Mouse (Mus musculus) left cerebral cortex, adult 9 months (tissue): Measurements from ENCODE around the gene Cyb5d1.
"Not testable (repeated sequence)": the region's sequence is repeated elsewhere in the genome, so short reads cannot be mapped to it uniquely, and the experiment has no call there.

Source experiments
- DNase-seq, 2 experiments: peaks; one replicate each; pipeline ENCODE4 v3.0.0; 2022; ENCODE audit warnings: low spot score in 2 of 2

Gene Cyb5d1

DNA sequence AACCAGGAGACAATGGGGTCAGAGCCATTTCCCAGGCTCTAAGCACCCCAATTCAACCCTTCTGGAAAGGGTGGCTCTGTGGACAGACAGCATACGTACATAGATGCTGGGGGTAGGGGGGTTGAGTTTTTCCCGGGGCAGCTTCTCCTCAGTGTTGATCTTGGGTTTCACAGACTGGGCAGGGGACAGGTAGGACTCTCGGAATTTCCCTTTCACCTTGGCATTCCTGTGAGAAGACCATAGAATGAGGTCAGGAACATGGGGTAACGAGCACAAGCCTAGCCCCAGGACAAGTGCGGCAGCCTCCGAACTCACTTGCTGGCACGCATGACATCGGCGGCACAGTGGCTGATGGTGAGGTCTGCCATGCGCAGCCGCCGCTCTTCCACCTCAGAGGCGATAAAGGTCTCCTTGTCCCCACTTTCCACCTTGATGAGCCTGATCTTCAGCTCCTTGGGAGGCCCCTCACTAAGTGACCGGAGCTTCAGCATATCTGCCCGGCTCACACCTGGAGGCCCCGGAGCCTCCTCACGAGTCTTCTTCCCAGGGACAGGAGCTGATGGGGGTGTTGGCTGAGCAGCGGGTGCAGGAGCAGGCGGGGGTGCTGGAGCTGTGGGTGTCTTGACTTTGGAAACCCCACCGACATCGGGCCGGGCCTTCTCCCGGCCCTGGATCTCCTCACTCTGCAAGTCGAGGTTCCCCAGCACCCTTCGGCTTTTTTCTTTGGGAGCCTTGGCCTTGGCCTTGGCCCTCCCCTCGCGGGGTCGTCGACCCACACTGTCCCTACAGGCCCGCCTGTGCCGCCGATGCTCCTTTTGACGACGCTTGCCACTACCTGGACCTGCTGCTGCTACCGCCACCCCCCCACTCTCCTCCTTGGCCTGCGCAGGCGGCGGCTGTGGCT is 8.5 kb upstream of the Cyb5d1 start:
- DNase-seq = no peak

DNA sequence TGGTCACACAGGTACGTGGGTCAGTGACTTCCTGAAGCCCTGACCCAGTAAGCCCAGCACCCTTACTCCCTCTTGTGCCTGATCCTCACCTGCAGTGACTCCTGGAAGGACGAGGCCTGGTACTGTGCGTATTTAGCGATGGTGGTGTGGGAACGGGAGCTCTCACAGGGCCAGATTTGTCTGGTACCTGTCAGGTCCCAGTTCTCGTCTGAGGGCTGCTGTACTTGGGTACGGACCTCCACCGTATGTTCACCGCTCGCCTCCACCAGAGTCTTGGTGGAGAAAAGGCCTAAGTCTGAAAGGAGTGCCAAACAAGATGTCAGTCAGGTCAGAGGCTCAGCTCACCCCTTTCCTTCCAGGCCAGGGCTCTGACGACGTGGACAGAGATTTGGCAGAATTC is 6.6 kb upstream of the Cyb5d1 start:
- no peak for DNase-seq

DNA sequence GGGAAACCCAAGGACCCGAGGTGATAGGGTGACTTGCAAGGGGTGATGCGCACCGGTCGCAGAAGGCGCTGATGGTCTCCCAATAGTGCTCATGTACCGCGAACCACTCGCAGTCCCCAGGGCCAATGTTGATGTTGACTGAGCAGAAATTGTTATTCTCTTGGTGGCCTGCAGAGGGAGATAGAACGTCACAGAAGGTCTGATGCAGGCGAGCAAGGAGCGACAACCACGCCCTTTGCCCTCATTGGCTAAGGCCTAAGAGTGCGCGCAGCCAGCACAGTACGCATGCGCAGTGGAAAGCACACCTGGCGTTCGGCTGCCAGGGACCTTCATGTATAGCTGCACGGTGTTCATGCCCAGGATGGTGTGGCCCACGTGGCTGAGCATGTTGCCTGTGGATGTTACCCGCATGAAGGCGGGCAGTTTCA is 5.8 kb upstream of the Cyb5d1 start:
- peak; percentile 87 to 93 for DNase-seq

DNA sequence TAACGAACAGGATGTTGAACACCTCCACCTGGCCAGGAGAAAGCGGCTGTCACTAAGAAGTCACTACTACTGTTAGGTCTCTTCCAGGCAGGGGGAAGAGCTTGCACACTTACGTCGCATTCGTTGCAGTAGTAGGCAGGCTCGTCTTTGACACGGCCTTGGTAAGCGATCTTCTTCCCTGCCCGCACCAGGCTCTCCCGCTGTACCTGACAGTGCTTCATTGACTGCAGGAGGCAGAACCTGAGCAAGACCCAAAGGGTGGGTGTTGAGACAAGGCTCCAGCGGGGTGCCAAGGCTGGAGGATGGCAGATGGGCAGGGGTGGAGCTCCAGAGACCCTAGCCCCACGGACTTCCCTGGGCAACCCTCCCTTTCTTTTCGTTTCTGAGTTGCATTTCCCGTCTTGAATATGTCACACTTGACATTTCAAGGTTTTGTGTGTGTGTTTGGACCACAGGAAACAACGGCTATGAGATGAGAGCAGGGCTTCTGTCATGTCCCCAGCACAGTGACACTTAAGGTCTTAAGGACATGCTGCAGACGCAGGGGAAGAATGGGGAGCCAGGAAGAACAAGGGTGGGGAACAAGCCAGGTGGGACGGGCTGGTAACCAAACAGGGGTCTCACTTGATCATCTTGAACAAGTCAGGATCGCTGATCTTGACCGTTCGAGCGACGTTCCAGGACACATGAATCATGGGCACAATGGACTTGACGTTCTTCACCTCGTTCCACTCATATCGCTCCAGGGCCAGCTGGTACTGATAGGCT is 4.8 kb upstream of the Cyb5d1 start:
- DNase-seq = peak in 1 of 2 experiments; percentile 16

DNA sequence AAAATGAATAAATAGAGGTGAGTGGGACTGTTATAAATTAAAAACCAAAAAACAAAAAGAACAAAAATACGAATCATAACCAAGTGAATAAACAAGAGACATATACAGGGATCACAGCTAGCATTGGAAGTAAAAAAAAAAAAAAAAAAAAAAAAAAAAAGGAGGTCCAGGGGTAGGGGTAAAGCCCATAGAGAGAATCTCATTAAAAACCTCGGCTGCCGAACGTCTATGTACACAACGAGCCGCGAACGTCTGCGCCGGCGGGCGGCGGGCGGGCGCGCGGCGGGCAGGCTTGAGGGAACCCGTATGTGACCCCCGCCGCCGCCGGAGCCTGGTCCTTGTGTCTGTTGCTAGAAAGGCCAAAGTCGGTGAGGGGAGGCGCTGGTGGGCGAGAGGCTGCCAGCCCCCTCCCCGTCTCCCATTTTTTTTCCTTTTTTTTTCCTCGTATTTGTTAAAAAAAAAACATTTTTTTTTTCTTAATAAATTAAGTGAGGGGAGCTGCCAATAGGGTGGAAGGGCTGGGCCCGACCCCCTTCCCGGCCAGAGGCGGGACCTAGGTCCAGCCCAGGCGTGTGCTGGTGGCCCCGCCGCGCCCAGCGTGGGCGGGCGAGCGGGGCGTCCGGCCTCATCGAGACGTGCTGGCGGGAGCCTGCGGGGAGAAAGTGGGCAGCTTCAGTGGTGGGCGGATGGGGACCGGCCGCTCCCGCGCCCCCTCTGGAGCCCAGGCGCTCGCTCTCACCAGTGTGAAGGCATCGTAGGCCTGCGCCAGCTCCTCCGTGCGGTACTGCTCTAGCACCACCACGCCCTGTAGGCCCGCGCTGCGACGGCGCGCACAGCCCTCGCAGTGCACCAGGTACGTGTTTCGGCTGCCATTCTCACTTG is 4.0 kb upstream of the Cyb5d1 start:
- peak in 1 of 2 experiments; percentile 22 for DNase-seq

DNA sequence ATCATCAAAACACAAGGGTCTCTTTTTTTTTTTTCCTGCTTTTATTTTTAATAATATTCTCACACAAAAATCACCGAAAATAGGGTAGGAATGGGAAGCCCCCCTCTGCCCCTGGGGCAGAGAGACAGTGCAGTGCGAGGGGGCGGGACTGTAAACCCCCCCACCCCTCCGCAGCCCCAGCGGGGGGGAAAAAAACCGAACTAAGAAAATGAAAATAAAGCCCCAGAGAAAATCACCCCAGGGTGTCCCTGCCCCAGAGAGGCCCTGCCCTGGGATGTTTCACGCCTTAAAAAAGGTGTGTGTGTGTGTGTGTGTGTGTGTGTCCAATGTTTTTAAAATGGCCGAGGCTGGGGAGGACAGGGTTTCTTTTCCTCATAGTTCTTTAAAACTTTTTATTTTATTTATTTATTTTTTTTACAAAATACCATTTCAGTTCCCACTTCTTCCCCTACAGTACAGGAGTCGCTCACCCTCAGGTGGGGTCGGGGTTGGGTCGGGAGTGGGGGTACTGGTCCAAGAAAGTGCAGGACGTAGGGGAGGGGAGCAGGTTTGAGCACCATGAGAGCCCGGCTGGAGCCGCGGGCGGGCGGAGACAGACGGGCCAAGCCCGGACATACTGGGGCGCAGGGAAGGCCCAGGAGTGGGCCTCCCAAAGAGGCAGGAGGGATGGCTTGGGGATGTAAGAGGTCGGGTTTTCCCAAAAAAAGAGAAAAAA is 3.2 kb upstream of the Cyb5d1 start:
- DNase-seq = no peak

DNA sequence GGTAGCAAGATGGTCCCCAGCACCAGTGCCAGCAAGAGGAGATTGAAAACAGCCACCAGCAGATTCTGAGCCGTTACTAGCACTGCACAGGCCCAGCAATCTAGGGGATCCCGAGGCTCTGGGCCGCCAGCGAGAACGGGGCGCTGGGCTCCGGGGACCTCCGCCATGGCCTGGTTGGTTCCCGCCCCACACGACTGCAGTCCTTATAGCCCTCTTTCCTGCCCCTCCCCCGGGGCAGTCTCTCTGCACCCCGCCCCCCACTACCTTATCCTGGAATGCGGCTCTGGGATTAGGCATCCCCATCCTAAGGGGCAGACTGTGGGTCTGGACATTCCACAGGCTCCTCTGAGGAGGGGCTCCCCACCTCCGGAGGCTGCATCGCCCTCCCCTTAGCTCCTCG is 2.6 kb upstream of the Cyb5d1 start, which contains the start of gene Tmem88:
Tmem88 (minus strand) TSS at position 176 of the 400 bp plus-strand sequence.
- no peak for DNase-seq

DNA sequence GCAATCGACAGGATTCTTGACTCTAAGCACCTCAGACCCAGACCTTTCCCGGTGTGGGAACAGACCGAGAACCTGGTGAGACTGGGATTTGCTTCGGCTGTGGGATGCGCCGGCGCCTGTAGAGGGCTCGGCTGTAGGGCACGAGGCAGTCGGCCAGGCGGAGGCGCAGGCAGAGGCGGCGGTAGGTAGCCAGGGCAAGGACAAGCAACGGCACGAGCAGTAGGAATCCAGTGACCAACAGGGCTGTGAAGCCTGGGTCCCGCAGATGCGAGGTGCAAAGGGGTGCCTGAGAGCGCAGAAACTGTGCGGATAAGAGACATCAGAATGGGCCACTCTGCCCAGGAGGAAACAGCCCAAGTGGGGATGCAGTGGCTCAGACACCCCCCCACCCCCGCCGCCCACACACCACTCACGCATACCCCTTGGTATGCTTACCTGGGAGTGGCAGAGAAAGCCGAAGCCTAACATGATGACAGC is 2.2 kb upstream of the Cyb5d1 start:
- DNase-seq = no peak

DNA sequence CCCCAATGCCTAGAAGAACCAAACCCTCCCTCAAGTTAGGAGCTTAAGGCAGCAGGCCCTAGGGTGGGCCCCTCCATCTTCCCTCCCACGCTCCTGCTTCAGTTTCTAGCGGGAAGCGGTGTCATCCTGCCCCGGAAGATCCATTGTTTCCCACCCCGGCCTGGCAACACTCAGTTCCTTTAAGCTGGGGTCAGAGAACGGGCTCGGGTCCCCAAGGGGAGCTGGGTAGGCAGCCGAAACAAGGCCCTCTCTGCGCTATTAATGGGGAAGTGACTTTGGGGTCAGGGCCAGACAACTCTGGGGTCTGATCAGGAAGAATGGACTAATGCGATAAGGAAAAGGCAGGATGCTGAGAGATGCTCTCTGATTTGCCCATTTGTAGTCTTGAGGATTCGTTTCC is 1.3 kb upstream of the Cyb5d1 start:
- DNase-seq = no peak

DNA sequence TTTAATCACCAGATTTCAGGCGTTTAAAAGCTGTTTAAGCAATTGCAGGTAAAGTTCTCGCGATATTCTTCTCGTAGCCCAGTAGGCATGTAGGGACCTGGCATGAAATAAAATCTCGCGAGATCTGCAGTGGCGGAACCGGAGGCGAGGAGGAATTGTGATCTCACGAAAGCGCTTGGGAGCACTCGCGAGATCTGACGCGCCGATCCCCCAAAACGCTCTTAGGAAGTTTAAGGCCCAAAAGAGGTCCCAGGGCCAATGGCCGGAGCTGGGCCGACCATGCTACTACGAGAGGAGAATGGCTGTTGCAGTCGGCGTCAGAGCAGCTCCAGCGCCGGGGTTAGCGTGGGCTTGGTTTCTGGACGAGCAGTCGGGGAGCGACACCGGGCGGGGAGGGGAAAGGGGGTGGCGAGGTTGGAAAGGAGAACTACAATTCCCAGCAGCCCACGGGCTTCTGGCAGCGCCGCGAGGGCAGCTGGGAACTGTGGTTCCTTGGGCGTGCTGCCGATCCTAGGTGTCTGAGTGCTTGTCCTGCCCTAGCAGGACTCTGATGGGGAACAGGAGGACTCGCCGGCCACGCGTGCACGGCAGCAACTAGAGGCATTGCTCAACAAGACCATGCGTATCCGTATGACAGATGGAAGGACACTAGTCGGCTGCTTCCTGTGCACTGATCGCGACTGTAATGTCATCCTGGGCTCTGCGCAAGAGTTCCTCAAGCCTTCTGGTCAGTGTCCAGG is 373 bp upstream of the Cyb5d1 start:
- peak; percentile 97 to 98 for DNase-seq

DNA sequence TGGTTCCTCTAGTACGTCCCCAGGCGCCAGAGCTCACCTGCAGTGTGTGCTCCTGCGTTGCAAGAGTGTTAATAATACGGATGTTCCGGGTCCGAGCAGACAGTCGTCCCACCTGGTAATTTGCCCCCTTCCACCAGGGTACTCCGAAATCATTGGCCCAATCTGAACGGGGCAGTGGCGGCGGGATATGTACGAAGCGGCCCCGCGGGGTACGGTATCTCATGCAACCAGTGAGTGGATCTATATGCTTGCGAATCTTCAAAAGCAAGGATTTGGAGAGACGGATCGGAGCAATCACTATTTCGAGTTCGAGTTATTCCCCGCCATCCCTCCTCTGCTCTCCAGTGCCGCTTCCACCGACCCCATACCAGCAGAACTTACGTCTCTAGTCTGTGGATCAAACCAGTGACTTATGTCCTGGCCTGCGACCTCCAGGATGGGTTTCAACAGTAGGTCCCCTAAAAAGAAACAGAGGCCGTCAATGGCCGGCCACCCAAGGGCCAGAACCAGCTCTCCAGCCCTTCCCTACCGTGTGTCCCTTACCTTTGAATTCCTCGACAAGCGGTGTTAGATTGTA is 752 bp downstream of the Cyb5d1 start:
- DNase-seq = not testable (repeated sequence)

DNA sequence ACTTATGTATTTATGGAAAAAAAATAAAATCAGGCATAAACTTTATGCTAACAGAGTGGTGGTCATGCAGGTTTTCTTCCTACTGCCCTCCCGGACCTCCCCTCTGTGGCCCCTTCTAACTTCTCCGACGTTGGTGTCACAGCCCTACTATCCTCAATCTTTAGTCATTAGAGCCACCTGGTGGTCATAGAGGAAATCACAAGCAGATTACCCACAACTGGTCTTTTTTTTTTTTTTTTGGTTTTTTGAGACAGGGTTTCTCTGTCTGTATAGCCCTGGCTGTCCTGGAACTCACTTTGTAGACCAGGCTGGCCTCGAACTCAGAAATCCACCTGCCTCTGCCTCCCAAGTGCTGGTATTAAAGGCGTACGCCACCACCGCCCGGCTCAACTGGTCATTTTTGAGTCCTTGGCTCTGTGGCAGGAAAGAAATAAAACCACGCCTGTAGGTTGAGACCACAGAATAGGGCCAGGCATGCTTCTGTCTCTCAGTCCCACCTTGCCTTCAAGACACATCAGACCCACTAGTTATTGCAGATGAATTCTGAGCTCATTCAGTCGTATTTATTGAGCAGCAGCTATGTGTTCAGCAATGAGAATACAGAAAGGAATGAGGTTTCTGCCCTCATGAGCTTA is 4.9 kb downstream of the Cyb5d1 start:
- DNase-seq = peak in 1 of 2 experiments; percentile 86

DNA sequence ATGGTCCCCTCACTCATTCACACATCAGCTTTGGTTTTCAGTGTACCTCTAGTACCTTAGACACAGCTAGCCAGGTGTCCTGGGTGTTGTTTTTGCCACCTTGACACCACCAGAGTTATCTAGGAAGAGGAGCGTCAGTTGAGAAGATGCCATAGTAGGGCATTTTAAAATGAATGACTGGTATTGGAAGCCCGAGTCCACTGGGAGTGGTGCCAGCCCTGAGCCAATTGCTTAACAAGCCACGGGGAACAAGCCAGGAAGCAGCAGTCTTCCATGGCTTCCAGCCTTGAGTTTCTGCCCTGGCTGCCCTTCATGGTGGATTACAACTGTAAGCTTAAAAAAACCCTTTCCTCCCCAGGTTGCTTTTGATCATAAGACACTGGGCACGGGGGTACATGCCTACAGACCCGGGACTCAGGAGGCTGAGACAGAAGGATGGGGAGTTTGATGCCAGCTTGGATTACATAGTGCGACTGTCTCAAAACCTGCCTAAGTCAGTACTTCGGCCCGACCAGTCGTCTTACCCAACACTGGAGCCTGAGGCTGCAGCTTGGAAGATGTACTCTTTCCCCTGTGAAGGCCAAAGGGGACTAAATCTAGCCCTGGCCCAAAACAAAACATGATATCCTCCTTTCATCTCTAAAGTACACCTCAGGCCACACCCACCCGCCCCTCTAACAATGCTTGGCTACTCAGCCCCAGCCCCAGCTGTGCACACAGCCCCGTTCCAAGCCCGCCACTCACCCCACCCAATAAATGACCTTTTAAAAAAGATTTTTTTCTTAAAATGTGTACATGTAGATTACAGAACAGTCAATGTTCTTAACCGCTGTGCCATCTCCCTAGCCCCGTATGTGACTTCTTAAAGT is 5.7 kb downstream of the Cyb5d1 start:
- DNase-seq = no peak

DNA sequence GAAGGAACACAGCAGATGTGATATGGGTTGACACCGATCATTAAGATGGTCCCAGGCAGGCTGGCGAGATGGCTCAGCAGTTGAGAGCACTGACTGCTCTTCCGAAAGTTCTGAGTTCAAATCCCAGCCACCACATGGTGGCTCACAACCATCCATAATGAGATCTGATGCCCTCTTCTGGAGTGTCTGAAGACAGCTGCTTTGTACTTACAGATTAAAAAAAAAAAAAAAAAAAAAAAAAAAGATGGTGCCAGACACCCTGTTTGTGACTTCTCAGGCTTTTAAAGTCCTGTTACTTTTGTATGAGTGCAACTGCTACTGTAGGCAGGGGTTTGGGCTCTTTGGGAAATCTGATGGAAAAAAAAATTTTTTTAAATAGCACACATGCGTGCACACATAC is 6.8 kb downstream of the Cyb5d1 start:
- no peak for DNase-seq

DNA sequence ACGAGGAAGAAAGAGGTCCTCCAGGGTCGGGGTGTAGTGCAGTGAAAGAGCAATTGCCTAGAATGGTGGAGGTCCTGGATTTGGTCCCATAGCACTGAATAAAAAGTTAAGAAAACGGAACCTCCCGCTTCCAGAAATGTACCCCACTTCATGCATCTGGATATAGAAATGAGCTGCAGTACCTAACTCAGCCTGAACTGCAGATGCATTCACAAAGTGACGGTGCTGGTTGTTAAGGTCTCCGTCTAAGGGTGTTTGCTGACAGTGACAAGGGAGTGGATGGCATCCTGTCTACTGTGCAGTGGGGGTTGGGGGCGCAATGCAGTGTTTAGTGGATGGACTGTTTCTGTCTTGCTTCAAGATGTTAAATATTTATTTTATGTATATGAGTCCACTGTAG is 8.7 kb downstream of the Cyb5d1 start:
- DNase-seq = no peak

DNA sequence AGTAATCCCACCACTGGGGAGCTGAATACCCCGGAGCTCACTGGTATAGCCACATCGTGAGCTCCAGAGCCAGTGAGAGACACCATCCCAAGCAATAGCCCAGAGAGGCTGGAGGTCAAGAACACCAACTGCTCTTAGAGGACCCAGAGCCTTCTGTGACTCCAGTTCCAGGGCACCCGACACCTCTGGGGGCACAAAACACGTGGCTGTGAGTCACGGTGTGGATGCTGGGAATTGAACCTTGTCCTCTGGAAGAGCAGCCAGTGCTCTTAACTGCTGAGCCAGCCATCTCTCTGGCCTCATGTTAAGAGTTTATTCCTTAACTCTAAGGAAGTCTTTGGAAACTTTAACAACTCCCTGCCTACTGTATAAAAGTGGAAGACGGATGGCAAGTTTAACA is 10.5 kb downstream of the Cyb5d1 start:
- no peak for DNase-seq

DNA sequence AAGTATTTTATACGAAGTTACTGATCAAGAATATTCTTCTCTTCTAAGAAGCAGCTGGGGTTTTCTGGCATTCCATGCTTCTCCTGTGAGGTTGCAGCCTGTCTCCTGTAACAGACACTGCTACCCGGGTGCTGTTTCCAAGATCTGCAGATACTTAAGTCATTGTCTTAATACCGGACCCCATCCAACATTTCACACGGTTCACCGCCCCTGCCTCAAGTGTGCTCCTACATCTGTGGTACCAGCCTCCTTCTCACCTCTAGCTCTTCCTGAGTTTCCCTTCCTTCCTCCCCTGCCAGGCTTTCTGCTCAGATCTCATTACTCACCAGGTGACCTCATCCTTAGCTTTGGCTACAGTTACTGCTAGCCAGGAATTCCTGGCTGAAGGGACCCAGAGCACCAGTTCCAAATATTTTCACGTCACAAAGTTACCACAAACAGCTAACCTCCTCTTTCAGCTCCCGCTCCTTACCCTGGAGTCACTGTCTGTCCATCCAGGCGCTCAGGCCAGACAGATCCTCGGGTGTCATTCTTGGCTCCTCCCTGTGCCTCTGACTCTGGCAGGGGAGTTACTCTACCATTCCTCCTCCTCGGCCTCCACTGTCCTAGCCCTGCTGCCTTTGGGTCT is 12.8 kb downstream of the Cyb5d1 start:
- DNase-seq = no peak

DNA sequence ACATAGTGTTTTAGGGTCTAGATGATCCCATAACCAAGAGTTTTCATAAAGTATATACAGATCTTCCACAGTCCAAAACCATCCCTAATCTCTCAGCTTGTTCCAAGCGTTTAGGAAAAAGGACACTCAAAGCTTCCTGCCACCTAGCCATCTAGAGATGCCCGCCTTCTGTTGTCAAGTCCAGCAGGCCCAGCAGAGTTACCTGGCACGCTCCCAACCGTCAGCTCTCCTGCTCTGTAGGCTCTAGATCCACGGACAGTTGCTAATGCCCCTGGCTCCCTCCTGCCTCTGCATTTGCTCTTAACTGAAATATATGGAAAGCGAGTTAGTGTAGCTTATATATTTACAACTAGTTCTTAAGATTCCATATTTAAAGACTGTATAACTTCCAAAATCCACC is 14.1 kb downstream of the Cyb5d1 start:
- no peak for DNase-seq
